Mouse (Mus musculus) ovary, postnatal 10 days (tissue): Measurements from ENCODE around the gene Hist1h2bh.

ENCODE experiments used
- DNase-seq: peaks from one replicate; pipeline ENCODE4 v3.0.0; 2022; ENCODE audit warnings: low spot score

The Hist1h2bh gene

GRCm38 (mm10) chr13:23506351-23506750, 36.8 kb downstream of the Hist1h2bh start:
- DNase-seq, result no peak

- DNase-seq, result no peak
These were observed 37.4 kb downstream of the Hist1h2bh start for GRCm38 (mm10) chr13:23505662-23506345.

GRCm38 (mm10) chr13:23503797-23504196, 39.4 kb downstream of the Hist1h2bh start:
- DNase-seq, result no peak

GRCm38 (mm10) chr13:23502916-23503315, 40.3 kb downstream of the Hist1h2bh start:
- no peak for DNase-seq

GRCm38 (mm10) chr13:23502031-23502567, 41.1 kb downstream of the Hist1h2bh start:
- no peak for DNase-seq

- DNase-seq, result no peak
These were observed 41.7 kb downstream of the Hist1h2bh start for GRCm38 (mm10) chr13:23501511-23501910.

- DNase-seq, result no peak
These were observed 42.6 kb downstream of the Hist1h2bh start for GRCm38 (mm10) chr13:23500424-23501200.

- DNase-seq, result no peak
These were observed 43.2 kb downstream of the Hist1h2bh start for GRCm38 (mm10) chr13:23499943-23500342.

- DNase-seq, result no peak
These were observed 44.5 kb downstream of the Hist1h2bh start for GRCm38 (mm10) chr13:23498653-23499052.

GRCm38 (mm10) chr13:23497656-23498321, 45.4 kb downstream of the Hist1h2bh start:
- no peak for DNase-seq

GRCm38 (mm10) chr13:23495526-23495925, 47.7 kb downstream of the Hist1h2bh start:
- DNase-seq, result no peak

- DNase-seq, result no peak
These were observed 51.2 kb downstream of the Hist1h2bh start for GRCm38 (mm10) chr13:23491990-23492389.
